In genomic region chr19:23960275-23960674, GRCm38 (mm10) we compare ENCODE assay signal across 8 mouse cellular contexts.
A peak's percentile ranks its signal among the peaks of the same experiment; 100 is the strongest.
DNase-seq lines count a peak whose midpoint lies in the region; ATAC-seq and TF ChIP-seq lines count a peak whose summit lies in the region.
"Had no signal": no experiment of that assay in that cellular context is flagged by ENCODE, and none has a peak within 500 bp of the region (broad histone marks: within the 10 kb centered on the region; RNA-seq: fewer than 3 reads in every experiment).

No protein-coding gene starts in this region.

- TF ChIP-seq POLR2A in thymus, adult 2 months (IDR thresholded peaks at IDR 0.05; ENCODE audit: control insufficient read depth, extremely low read depth, insufficient read depth, low read length, poor library complexity), result no peak

- 43% methylated on average over 3 of the region's 3 CpGs for WGBS in neural tube, embryonic 11.5 days
- 6% methylated on average over 3 of the region's 3 CpGs for WGBS in forebrain, embryonic 14.5 days
- 13% methylated on average over 3 of the region's 3 CpGs for WGBS in hindbrain, embryonic 14.5 days
- WGBS in midbrain, embryonic 12.5 days, result 22% methylated on average over 3 of the region's 3 CpGs
- 95% methylated on average over 3 of the region's 3 CpGs for WGBS in thymus, adult 2 months

- no peak for DNase-seq in neural tube, embryonic 11.5 days (ENCODE audit: low spot score)
- DNase-seq in neural tube, embryonic 10.5 days (ENCODE audit: extremely low spot score, low spot score), result no peak
- DNase-seq in forebrain, embryonic 14.5 days (ENCODE audit: low spot score), result peak; percentile 80
- DNase-seq in hindbrain, embryonic 14.5 days (ENCODE audit: low spot score), result no peak
- no peak for DNase-seq in natural killer cell, adult 2 months (ENCODE audit: low spot score in 2 of 2)
- no peak for DNase-seq in thymus, adult 2 months

- ATAC-seq in neural tube, embryonic 11.5 days (ENCODE audit: insufficient read depth, low FRiP score, low TSS enrichment), result peak; percentile 21; the same call in 1 of the 2 replicates
- ATAC-seq in forebrain, embryonic 14.5 days, result peak; percentile 45
- peak; percentile 54; the same call in 1 of the 2 replicates for ATAC-seq in hindbrain, embryonic 14.5 days (ENCODE audit: low FRiP score)
- ATAC-seq in midbrain, embryonic 12.5 days (ENCODE audit: low FRiP score, low read depth), result peak; percentile 13; the same call in 1 of the 2 replicates

- no peak overlapping the region for H3K4me3 ChIP-seq in neural tube, embryonic 11.5 days (ENCODE audit: low read depth, low read length)
- H3K4me3 ChIP-seq in forebrain, embryonic 14.5 days (ENCODE audit: low read depth, low read length), result no peak overlapping the region
- no peak overlapping the region for H3K4me3 ChIP-seq in hindbrain, embryonic 14.5 days (replicated peaks; ENCODE audit: low read length)
- no peak overlapping the region for H3K4me3 ChIP-seq in midbrain, embryonic 12.5 days
- H3K4me3 ChIP-seq in thymus, adult 2 months (ENCODE audit: control insufficient read depth, insufficient read depth, low read length), result no peak overlapping the region
- H3K4me3 ChIP-seq: limb, embryonic 15.5 days had no signal

- TF ChIP-seq CTCF in thymus, adult 2 months (IDR thresholded peaks at IDR 0.05; ENCODE audit: borderline replicate concordance, control insufficient read depth, extremely low read depth, insufficient read depth, low read length, poor library complexity), result no peak

- 0 out of 2 replicates have a peak overlapping the region, but pooled peaks have one; percentile 44 for H3K27ac ChIP-seq in neural tube, embryonic 11.5 days (ENCODE audit: low read depth, low read length)
- H3K27ac ChIP-seq in forebrain, embryonic 14.5 days (ENCODE audit: low read depth, low read length), result peak overlapping the region; percentile 21; the same call in 1 of the 2 replicates
- H3K27ac ChIP-seq in hindbrain, embryonic 14.5 days, result peak overlapping the region; percentile 67; the same call in 1 of the 2 replicates
- H3K27ac ChIP-seq in midbrain, embryonic 12.5 days (replicated peaks), result no peak overlapping the region
- H3K27ac ChIP-seq in thymus, adult 2 months (ENCODE audit: control insufficient read depth, insufficient read depth, low read length), result no peak overlapping the region
- H3K27ac ChIP-seq: limb, embryonic 15.5 days had no signal

- H3K9me3 ChIP-seq in neural tube, embryonic 11.5 days (ENCODE audit: control insufficient read depth, low read length), result no peaks in the 10 kb centered on the region
- H3K9me3 ChIP-seq in forebrain, embryonic 14.5 days (replicated peaks; ENCODE audit: control insufficient read depth, low read length), result no peaks in the 10 kb centered on the region
- no peaks in the 10 kb centered on the region for H3K9me3 ChIP-seq in hindbrain, embryonic 14.5 days (ENCODE audit: control insufficient read depth, low read length)
- H3K9me3 ChIP-seq in midbrain, embryonic 12.5 days, result no peaks in the 10 kb centered on the region
- H3K9me3 ChIP-seq: limb, embryonic 15.5 days had no signal

- H3K4me1 ChIP-seq in neural tube, embryonic 11.5 days (ENCODE audit: control insufficient read depth, insufficient read depth, low read length), result no peaks in the 10 kb centered on the region
- H3K4me1 ChIP-seq in forebrain, embryonic 14.5 days (ENCODE audit: control insufficient read depth, insufficient read depth, low read length), result peaks cover 12% of the 10 kb centered on the region
- peaks cover 13% of the 10 kb centered on the region; the same call in 1 of the 2 replicates for H3K4me1 ChIP-seq in hindbrain, embryonic 14.5 days (replicated peaks; ENCODE audit: control insufficient read depth, insufficient read depth, low read length)
- H3K4me1 ChIP-seq in midbrain, embryonic 12.5 days, result peaks cover 19% of the 10 kb centered on the region
- H3K4me1 ChIP-seq in thymus, adult 2 months (replicated peaks; ENCODE audit: control insufficient read depth, insufficient read depth, low read length), result no peaks in the 10 kb centered on the region

- H3K36me3 ChIP-seq in neural tube, embryonic 11.5 days (ENCODE audit: control insufficient read depth, insufficient read depth, low read length), result no peaks in the 10 kb centered on the region
- no peaks in the 10 kb centered on the region for H3K36me3 ChIP-seq in forebrain, embryonic 14.5 days (ENCODE audit: control insufficient read depth, insufficient read depth, low read length)
- H3K36me3 ChIP-seq in hindbrain, embryonic 14.5 days (replicated peaks; ENCODE audit: control insufficient read depth, insufficient read depth), result no peaks in the 10 kb centered on the region
- H3K36me3 ChIP-seq in midbrain, embryonic 12.5 days, result no peaks in the 10 kb centered on the region
- H3K36me3 ChIP-seq in thymus, adult 2 months (ENCODE audit: control insufficient read depth, insufficient read depth, low read length), result no peaks in the 10 kb centered on the region
- H3K36me3 ChIP-seq: limb, embryonic 15.5 days had no signal

- no peaks in the 10 kb centered on the region for H3K27me3 ChIP-seq in neural tube, embryonic 11.5 days (ENCODE audit: control insufficient read depth, insufficient read depth, low read length)
- no peaks in the 10 kb centered on the region for H3K27me3 ChIP-seq in forebrain, embryonic 14.5 days (replicated peaks; ENCODE audit: control insufficient read depth, insufficient read depth, low read length)
- no peaks in the 10 kb centered on the region for H3K27me3 ChIP-seq in hindbrain, embryonic 14.5 days (ENCODE audit: control insufficient read depth, insufficient read depth, low read length)
- 0 out of 2 replicates have a peak, but pooled peaks cover 15% of the 10 kb centered on the region for H3K27me3 ChIP-seq in midbrain, embryonic 12.5 days
- H3K27me3 ChIP-seq in thymus, adult 2 months (ENCODE audit: control insufficient read depth, insufficient read depth, low read length), result no peaks in the 10 kb centered on the region
- H3K27me3 ChIP-seq: limb, embryonic 15.5 days had no signal

- H3K9ac ChIP-seq in neural tube, embryonic 11.5 days (ENCODE audit: low read length), result no peak overlapping the region
- no peak overlapping the region for H3K9ac ChIP-seq in forebrain, embryonic 14.5 days (ENCODE audit: low read length)
- no peak overlapping the region for H3K9ac ChIP-seq in hindbrain, embryonic 14.5 days
- H3K9ac ChIP-seq in midbrain, embryonic 12.5 days (replicated peaks), result no peak overlapping the region
- H3K9ac ChIP-seq: limb, embryonic 15.5 days had no signal

- H3K4me2 ChIP-seq in neural tube, embryonic 11.5 days (ENCODE audit: low read depth), result no peak overlapping the region
- no peak overlapping the region for H3K4me2 ChIP-seq in forebrain, embryonic 14.5 days (ENCODE audit: low read length)
- H3K4me2 ChIP-seq in hindbrain, embryonic 14.5 days (replicated peaks), result no peak overlapping the region
- H3K4me2 ChIP-seq in midbrain, embryonic 12.5 days (replicated peaks), result no peak overlapping the region
- H3K4me2 ChIP-seq: limb, embryonic 15.5 days had no signal

Comparison
In these comparisons a context has a peak if more than half of its experiments do, and no peak if none do; other contexts are left out.
1. H3K27ac ChIP-seq: peak in neural tube, embryonic 11.5 days (single experiment), forebrain, embryonic 14.5 days (single experiment) and hindbrain, embryonic 14.5 days (single experiment); none in midbrain, embryonic 12.5 days (single experiment) and thymus, adult 2 months (single experiment).
2. Peak in every context shown above with its lines, with median percentiles within 50 percentile points of each other: ATAC-seq.